Mouse (Mus musculus) T-helper 17 cell (primary cell): Measurements from ENCODE around the gene Vmn2r18.

Source experiments
- in situ Hi-C, 2 experiments: fragments of 300-600 bp; cut with MboI, MseI; formaldehyde crosslinking; loops; 1 replicate in 1 of 2; 2 replicates in 1 of 2; pipeline ENCODE4 v1.15.1; 2025; ENCODE audit warnings: high pct_unique_total_duplicates in 2 of 2

The Vmn2r18 gene

GRCm38 (mm10) chr5:151605921-151606320 is at the start of gene Vmn2r18:
Vmn2r18 (minus strand) TSS chr5:151606021.
- in situ Hi-C loops, result no loop called here

DNA sequence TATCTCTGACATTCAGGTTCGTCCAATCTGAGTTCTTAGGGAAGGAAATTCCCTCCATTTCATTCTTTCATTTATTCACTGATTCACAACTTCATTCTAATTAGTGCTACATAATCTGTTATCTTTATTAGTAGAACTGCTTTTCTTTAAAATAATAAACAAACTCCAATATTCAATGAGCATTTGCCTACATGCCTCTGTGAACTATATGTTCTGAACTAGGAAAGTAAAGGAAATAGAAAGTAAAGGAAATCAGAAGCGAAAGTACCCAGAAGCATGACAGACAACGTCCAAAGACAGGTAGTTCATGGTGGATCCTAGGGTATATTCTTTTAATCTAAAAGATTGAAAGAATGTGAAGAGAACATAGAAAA is 45.6 kb upstream of the Vmn2r18 start:
- in situ Hi-C loops, result no loop called here

DNA sequence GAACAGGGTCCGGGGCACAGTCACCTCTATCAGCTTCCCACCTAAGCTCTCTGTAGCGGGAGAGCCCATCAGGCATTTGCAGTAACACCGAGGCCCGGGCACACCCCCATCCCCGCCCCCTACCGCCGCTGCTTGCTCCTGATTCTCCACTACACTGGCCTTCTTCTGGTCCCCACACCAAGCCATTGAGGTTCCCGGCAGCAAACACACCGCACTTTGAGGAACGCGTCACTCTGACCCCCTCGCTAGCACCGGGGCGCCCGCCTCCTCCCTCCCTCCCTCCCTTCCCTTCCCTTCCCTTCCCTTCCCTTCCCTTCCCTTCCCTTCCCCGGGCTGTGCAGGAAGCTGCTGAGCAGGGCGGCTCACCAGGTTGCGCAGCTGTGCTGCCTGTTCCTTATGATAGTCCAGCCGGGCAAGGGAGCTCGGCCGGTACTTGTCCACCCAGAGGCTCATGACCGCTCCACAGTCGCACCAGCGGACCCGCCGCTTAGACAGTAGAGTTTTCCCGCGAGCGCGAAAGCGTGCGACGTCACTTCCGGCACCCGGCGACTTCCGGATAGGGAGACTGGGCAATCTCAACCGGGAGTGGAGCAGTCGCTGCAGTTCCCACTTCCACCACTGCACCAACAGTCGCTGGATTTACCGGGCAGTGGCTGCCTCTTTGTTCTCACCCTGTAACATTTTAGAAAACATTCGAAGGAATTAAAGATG is 45.0 kb upstream of the Vmn2r18 start, which contains the start of gene Rfc3:
Rfc3 (minus strand) TSS at position 543 of the 711 bp plus-strand sequence.
- in situ Hi-C loops, result no loop called here

DNA sequence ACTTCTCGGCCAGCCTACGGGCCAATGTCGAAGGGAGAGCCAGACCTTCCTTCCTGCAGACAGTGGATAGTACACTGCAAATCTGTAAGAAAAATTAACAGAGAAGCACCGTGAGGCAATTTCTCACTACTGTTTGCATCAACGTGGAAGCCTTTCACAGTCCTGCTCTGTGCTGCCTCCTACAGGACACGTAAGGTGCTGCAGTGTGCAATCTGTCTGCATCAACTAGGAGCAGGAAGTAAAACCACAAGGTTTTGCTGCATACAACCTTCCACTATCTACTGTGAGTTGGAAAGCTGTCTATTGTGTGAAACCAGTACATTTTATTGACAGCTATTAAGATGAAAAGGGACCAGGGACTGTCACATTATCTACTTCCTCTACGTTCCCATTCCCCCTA is 39.0 kb upstream of the Vmn2r18 start:
- in situ Hi-C loops, result loop anchor here in 1 of 2 experiments (5.0 kb wide), 1 partner anchor 42 kb away; no protein-coding TSS in a partner anchor

DNA sequence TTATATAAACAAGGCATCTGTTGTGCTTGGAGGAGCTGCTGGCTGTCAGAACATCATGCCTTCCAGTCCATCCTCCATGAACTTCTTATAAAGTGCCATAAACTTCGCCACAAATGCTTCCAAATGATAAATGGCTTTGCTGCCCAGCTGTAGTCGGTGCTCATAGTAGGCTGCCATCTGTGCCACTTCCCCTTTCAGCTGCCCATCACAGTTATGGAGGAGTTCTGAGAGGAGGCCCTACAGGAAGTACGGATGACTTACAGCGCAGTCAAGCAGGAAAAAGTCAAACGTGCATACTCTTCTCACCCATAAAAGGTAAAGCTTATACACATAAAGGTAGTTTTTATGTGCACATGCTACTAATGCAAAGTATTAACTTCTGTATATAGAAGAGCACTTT is 37.0 kb upstream of the Vmn2r18 start:
- in situ Hi-C loops, result no loop called here

DNA sequence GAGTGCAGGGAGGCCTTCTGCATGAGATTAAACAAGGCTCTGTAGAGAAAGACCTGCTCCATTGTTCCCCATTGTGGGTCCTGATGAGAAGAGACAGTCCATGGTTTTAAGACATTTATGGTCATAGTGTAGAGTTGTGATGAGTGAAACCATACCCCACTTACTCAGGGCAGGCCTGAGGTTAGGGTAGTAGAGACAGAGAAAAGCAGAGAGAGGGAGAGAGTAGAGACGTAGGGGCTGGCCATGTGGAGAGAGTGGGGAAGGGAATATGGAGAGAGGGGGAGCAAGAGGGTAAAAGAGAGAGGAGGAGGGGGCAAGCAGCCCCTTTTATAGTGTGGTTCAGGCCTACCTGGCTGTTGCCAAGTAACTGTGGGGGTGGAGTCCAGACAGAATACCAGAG is 36.3 kb upstream of the Vmn2r18 start:
- in situ Hi-C loops, result no loop called here

DNA sequence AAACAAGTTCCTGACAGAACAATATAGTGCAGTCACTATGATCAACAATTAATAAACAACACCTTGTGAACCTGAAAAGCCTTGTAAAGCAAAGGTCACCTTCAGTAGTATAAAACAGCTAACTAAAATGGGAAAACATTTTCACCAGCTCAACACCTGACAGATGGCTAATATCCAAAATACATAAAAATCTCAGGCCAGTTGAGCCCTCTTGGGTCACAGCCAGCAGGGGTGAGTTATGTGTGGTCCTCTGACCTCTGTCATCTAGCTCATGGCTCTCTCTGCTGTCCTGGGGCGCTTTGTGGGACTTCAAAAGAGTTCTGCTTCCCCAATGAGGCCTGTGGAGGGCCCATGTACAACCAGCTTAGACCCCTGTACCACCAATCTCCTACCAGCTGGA is 4.1 kb downstream of the Vmn2r18 start:
- in situ Hi-C loops, result no loop called here
